In the genomic region with DNA sequence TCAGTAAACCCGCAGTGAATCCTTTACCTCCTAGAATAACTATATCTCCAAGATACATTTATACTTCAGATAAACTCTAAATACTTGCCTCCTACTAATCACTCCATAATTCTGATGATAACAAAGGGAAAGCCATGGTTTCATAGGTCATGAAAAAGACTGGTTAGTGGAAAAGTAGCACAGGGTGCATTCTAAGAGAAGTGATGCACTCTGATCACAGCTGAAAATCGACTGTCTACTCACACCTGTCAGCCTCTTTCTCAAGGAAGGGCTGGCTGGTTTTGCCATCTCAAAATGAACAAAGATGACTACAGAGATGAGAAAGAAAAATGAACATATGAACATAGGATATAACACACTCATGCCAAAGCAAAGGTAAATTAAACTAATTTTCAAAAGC, we compare ENCODE assay signal across 9 mouse cellular contexts.
"Had no signal": no experiment of that assay in that cellular context is flagged by ENCODE, and none has a peak within 500 bp of the region (broad histone marks: within the 10 kb centered on the region; RNA-seq: fewer than 3 reads in every experiment).

No protein-coding gene starts in this region.

- DNase-seq: kidney, postnatal 25 days; liver; lung, adult 18-20 months; lung, postnatal 10 days; lung, postnatal 4 days; thymus, adult 18-20 months; thymus, postnatal 36 days had no signal

- ATAC-seq: liver, embryonic 12.5 days; midbrain, embryonic 15.5 days had no signal
